Mouse (Mus musculus) ES-Bruce4 (cell line): Measurements from ENCODE around the gene Defb45. TPM values are rescaled to one million over a fixed set of nuclear protein-coding genes. Genes with fewer than 3 reads are reported as not detected.

Source experiments
- H3K27ac ChIP-seq: 2 replicates; pipeline ENCODE4 v1.5.1; 2012; ENCODE audit warnings: low read length, inconsistent platforms; ENCODE audit not compliant: insufficient read depth
- H3K27me3 ChIP-seq: 2 replicates; pipeline ENCODE4 v1.6.1; 2012; ENCODE audit warnings: mild to moderate bottlenecking, low read length, inconsistent platforms; ENCODE audit not compliant: control insufficient read depth, poor library complexity, insufficient read depth, severe bottlenecking
- H3K36me3 ChIP-seq: 2 replicates; pipeline ENCODE4 v1.6.1; 2012; ENCODE audit warnings: inconsistent platforms, mild to moderate bottlenecking, low read length, moderate library complexity; ENCODE audit not compliant: control insufficient read depth, poor library complexity, insufficient read depth, severe bottlenecking
- H3K4me1 ChIP-seq: one replicate; pipeline ENCODE4 v1.8.1; 2011; ENCODE audit warnings: low read length; ENCODE audit not compliant: control insufficient read depth, insufficient read depth
- H3K4me3 ChIP-seq: 2 replicates; pipeline ENCODE4 v1.5.1; 2011; ENCODE audit warnings: low read depth, mild to moderate bottlenecking, low read length
- H3K9ac ChIP-seq: 2 replicates; pipeline ENCODE4 v1.6.1; 2012; ENCODE audit warnings: low read depth, mild to moderate bottlenecking, inconsistent platforms; ENCODE audit not compliant: poor library complexity, severe bottlenecking
- H3K9me3 ChIP-seq: replicated peaks from 2 replicates; pipeline ENCODE4 v1.6.1; 2012; ENCODE audit warnings: mild to moderate bottlenecking, low read length, inconsistent platforms; ENCODE audit not compliant: control insufficient read depth, poor library complexity, insufficient read depth, severe bottlenecking
- CTCF ChIP-seq: IDR thresholded peaks from one replicate; pipeline ENCODE4 v1.8.1; 2011; ENCODE audit warnings: low read depth, low read length
- EP300 ChIP-seq: IDR thresholded peaks from 2 replicates; pipeline ENCODE4 v1.6.1; 2011; ENCODE audit warnings: low read depth, low read length; ENCODE audit not compliant: insufficient read depth
- POLR2A ChIP-seq: IDR thresholded peaks from one replicate; pipeline ENCODE4 v1.8.1; 2011; ENCODE audit warnings: low read length; ENCODE audit not compliant: insufficient read depth
- polyA plus RNA-seq: library from polyadenylated mRNA; stranded (reverse); fragments of >200 nt; gene quantifications from 2 replicates; pipeline ENCODE4 v1.2.4, GENCODE M21; 2011; ENCODE audit warnings: low read depth; ENCODE audit not compliant: missing spikeins, insufficient read depth, insufficient read length

Gene Defb45
- polyA plus RNA-seq, 1 experiment, result not detected

- Histone ChIP-seq H3K36me3 (no peaks in the 10 kb centered on the region), H3K4me3 (no peak overlapping the region), H3K27me3 (0 out of 2 replicates have a peak, but pooled peaks cover 2% of the 10 kb centered on the region), H3K9ac (no peak overlapping the region), H3K27ac (no peak overlapping the region), H3K9me3 (no peaks in the 10 kb centered on the region), H3K4me1 (no peaks in the 10 kb centered on the region)
- TF ChIP-seq CTCF (no peak), POLR2A (no peak)
Observed at GRCm38 (mm10) chr2:152556655-152557054, 42.5 kb downstream of the Defb45 start.

GRCm38 (mm10) chr2:152553774-152554423 lies 45.3 kb downstream of the Defb45 start:
- TF ChIP-seq EP300, result no peak
- TF ChIP-seq CTCF, result peak; percentile 63
- no peaks in the 10 kb centered on the region for H3K36me3 ChIP-seq

GRCm38 (mm10) chr2:152548124-152548523 lies 51.1 kb downstream of the Defb45 start:
- no peaks in the 10 kb centered on the region for H3K36me3 ChIP-seq
- no peak overlapping the region for H3K27ac ChIP-seq
- no peaks in the 10 kb centered on the region for H3K4me1 ChIP-seq
- H3K9me3 ChIP-seq, result no peaks in the 10 kb centered on the region
- TF ChIP-seq POLR2A (no peak), CTCF (no peak), EP300 (no peak)
- H3K4me3 ChIP-seq, result no peak overlapping the region
- no peaks in the 10 kb centered on the region for H3K27me3 ChIP-seq
- H3K9ac ChIP-seq, result no peak overlapping the region

More at GRCm38 (mm10) chr2:152553774-152554423, 45.3 kb downstream of the Defb45 start:
- no peak overlapping the region for H3K27ac ChIP-seq
- H3K9me3 ChIP-seq, result no peaks in the 10 kb centered on the region
- H3K4me1 ChIP-seq, result no peaks in the 10 kb centered on the region
- no peak overlapping the region for H3K9ac ChIP-seq
- H3K27me3 ChIP-seq, result 0 out of 2 replicates have a peak, but pooled peaks cover 2% of the 10 kb centered on the region
- H3K4me3 ChIP-seq, result no peak overlapping the region

- no peaks in the 10 kb centered on the region for H3K9me3 ChIP-seq
- no peaks in the 10 kb centered on the region for H3K27me3 ChIP-seq
- no peak overlapping the region for H3K4me3 ChIP-seq
- H3K27ac ChIP-seq, result no peak overlapping the region
- no peaks in the 10 kb centered on the region for H3K4me1 ChIP-seq
- no peak overlapping the region for H3K9ac ChIP-seq
- H3K36me3 ChIP-seq, result no peaks in the 10 kb centered on the region
- peak; percentile 36 for TF ChIP-seq CTCF
- TF ChIP-seq EP300, result no peak
- TF ChIP-seq POLR2A, result no peak
Observed at GRCm38 (mm10) chr2:152544691-152545090, 54.5 kb downstream of the Defb45 start.

- Histone ChIP-seq H3K27me3 (no peaks in the 10 kb centered on the region), H3K9ac (no peak overlapping the region), H3K4me3 (no peak overlapping the region), H3K27ac (no peak overlapping the region), H3K9me3 (no peaks in the 10 kb centered on the region), H3K36me3 (no peaks in the 10 kb centered on the region), H3K4me1 (no peaks in the 10 kb centered on the region)
- TF ChIP-seq CTCF (no peak), POLR2A (no peak), EP300 (no peak)
Observed at GRCm38 (mm10) chr2:152543478-152543877, 55.7 kb downstream of the Defb45 start.

Other genes starting within 250 kb of the Defb45 start
- gene Nrsn2, start 222.8 kb downstream of the Defb45 start, polyA plus RNA-seq, result 1.1 TPM in 1 of 2 replicates, not detected in the other
- gene Sox12, start 201.3 kb downstream of the Defb45 start, polyA plus RNA-seq, result 27.5 and 31.3 TPM in 2 replicates
- 26.7 and 30.6 TPM in 2 replicates for gene Zcchc3, start 184.4 kb downstream of the Defb45 start, polyA plus RNA-seq
- gene 6820408C15Rik, start 183.8 kb downstream of the Defb45 start, polyA plus RNA-seq, result not detected in 2 replicates
- gene Defb23, start 134.8 kb downstream of the Defb45 start, polyA plus RNA-seq, result not detected in 2 replicates
- not detected in 2 replicates for gene Defb20, start 122.3 kb downstream of the Defb45 start, polyA plus RNA-seq
- not detected in 2 replicates for gene Defb22, start 109.3 kb downstream of the Defb45 start, polyA plus RNA-seq
- gene Defb26, start 87.7 kb downstream of the Defb45 start, polyA plus RNA-seq, result not detected in 2 replicates
- not detected in 2 replicates for gene Defb28, start 81.1 kb downstream of the Defb45 start, polyA plus RNA-seq
- not detected in 2 replicates for gene Defb29, start 59.3 kb downstream of the Defb45 start, polyA plus RNA-seq
- gene Gm17416, start 30.1 kb downstream of the Defb45 start, polyA plus RNA-seq, result not detected in 2 replicates
- gene Defb21, start 26.7 kb downstream of the Defb45 start, polyA plus RNA-seq, result not detected in 2 replicates
- gene Defb19, start 19.1 kb downstream of the Defb45 start, polyA plus RNA-seq, result not detected in 2 replicates
- not detected in 2 replicates for gene Defb36, start 4.9 kb upstream of the Defb45 start, polyA plus RNA-seq
- gene Defb25, start 23.7 kb upstream of the Defb45 start, polyA plus RNA-seq, result not detected in 2 replicates
- 1.2 and 1.3 TPM in 2 replicates for gene Rem1, start 27.6 kb upstream of the Defb45 start, polyA plus RNA-seq
- gene H13, start 70.1 kb upstream of the Defb45 start, polyA plus RNA-seq, result 48.1 and 52.4 TPM in 2 replicates
- 31.2 and 31.5 TPM in 2 replicates for gene Mcts2, start 87.6 kb upstream of the Defb45 start, polyA plus RNA-seq
- 19.0 and 20.5 TPM in 2 replicates for gene Id1, start 136.9 kb upstream of the Defb45 start, polyA plus RNA-seq
- 0.94 and 1.1 TPM in 2 replicates for gene Cox4i2, start 154.8 kb upstream of the Defb45 start, polyA plus RNA-seq
- gene Bcl2l1, start 232.3 kb upstream of the Defb45 start, polyA plus RNA-seq, result 108 TPM in 2 replicates
- gene Tpx2, start 248.6 kb upstream of the Defb45 start, polyA plus RNA-seq, result 183 TPM in 2 replicates